10 mouse cellular contexts compared by ENCODE assay signal in the genomic region with DNA sequence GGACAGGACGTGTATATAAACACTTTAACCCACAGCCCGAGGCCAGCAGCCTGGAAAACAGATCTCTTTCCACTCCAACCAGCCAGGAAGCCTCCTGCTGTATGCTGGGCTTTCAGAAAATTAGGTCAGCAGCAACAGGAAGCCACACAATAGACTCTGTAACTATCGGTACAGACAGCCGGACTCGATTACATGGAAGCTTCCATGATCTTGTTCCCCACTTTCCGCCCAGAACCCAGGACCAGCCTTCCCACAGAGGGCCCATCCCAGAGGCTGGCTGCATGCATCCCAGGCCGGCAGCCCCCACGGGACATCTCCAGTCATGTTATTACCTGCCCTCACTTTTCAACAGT. TPM values are rescaled to one million over a fixed set of nuclear protein-coding genes. Genes with fewer than 3 reads are reported as not detected.
DNase-seq lines count a peak whose midpoint lies in the region; ATAC-seq lines count a peak whose summit lies in the region.
"Had no signal": no experiment of that assay in that cellular context is flagged by ENCODE, and none has a peak within 500 bp of the region (broad histone marks: within the 10 kb centered on the region; RNA-seq: fewer than 3 reads in every experiment).

No protein-coding gene starts in this region.

- H3K36me3 ChIP-seq in hindbrain, embryonic 10.5 days, result no peaks in the 10 kb centered on the region
- H3K36me3 ChIP-seq in hindbrain, embryonic 12.5 days, result no peaks in the 10 kb centered on the region
- H3K36me3 ChIP-seq in forebrain, embryonic 15.5 days, result no peaks in the 10 kb centered on the region
- no peaks in the 10 kb centered on the region for H3K36me3 ChIP-seq in limb, embryonic 10.5 days
- no peaks in the 10 kb centered on the region for H3K36me3 ChIP-seq in stomach, embryonic 15.5 days

- H3K27ac ChIP-seq in hindbrain, embryonic 10.5 days, result peak overlapping the region; percentile 64
- H3K27ac ChIP-seq in hindbrain, embryonic 12.5 days, result no peak overlapping the region
- peak overlapping the region; percentile 62 for H3K27ac ChIP-seq in forebrain, embryonic 15.5 days (replicated peaks)
- peak overlapping the region; percentile 74 for H3K27ac ChIP-seq in limb, embryonic 10.5 days
- H3K27ac ChIP-seq in stomach, embryonic 15.5 days, result peak overlapping the region; percentile 49

- no peak for ATAC-seq in hindbrain, embryonic 12.5 days (ENCODE audit: low FRiP score)
- no peak for ATAC-seq in forebrain, embryonic 15.5 days (replicated peaks)
- ATAC-seq in stomach, embryonic 15.5 days (ENCODE audit: insufficient read depth, low FRiP score, low read depth), result no peak
- ATAC-seq in inflammation-experienced regulatory T-cells, adult 6 months, result no peak

- no peak overlapping the region for H3K9ac ChIP-seq in hindbrain, embryonic 12.5 days
- no peak overlapping the region for H3K9ac ChIP-seq in forebrain, embryonic 15.5 days (replicated peaks)
- no peak overlapping the region for H3K9ac ChIP-seq in stomach, embryonic 15.5 days

- peaks cover 7% of the 10 kb centered on the region for H3K27me3 ChIP-seq in hindbrain, embryonic 10.5 days (ENCODE audit: insufficient read depth, poor library complexity, severe bottlenecking)
- H3K27me3 ChIP-seq in hindbrain, embryonic 12.5 days, result peaks cover 6% of the 10 kb centered on the region
- H3K27me3 ChIP-seq in forebrain, embryonic 15.5 days, result no peaks in the 10 kb centered on the region
- no peaks in the 10 kb centered on the region; the same call in 1 of the 2 replicates for H3K27me3 ChIP-seq in limb, embryonic 10.5 days (ENCODE audit: low read depth, poor library complexity, severe bottlenecking)
- no peaks in the 10 kb centered on the region for H3K27me3 ChIP-seq in stomach, embryonic 15.5 days (replicated peaks)

- no peak overlapping the region for H3K4me3 ChIP-seq in hindbrain, embryonic 10.5 days
- H3K4me3 ChIP-seq in hindbrain, embryonic 12.5 days, result no peak overlapping the region
- no peak overlapping the region for H3K4me3 ChIP-seq in forebrain, embryonic 15.5 days
- H3K4me3 ChIP-seq in limb, embryonic 10.5 days, result no peak overlapping the region
- no peak overlapping the region for H3K4me3 ChIP-seq in stomach, embryonic 15.5 days (replicated peaks)
- H3K4me3 ChIP-seq: erythroblast, embryonic 14.5 days had no signal

- no peak for DNase-seq in hindbrain, embryonic 10.5 days (ENCODE audit: low spot score)
- DNase-seq in limb, embryonic 10.5 days (ENCODE audit: low spot score), result no peak
- no peak for DNase-seq in spleen, postnatal 14 days (ENCODE audit: low spot score in 2 of 2)
- DNase-seq in layer of hippocampus, postnatal 10 days (ENCODE audit: low spot score in 2 of 2), result no peak

- WGBS in hindbrain, embryonic 10.5 days, result 59% methylated on average over 8 of the region's 8 CpGs
- 67% methylated on average over 8 of the region's 8 CpGs for WGBS in hindbrain, embryonic 12.5 days
- 43% methylated on average over 8 of the region's 8 CpGs for WGBS in forebrain, embryonic 15.5 days
- WGBS in limb, embryonic 10.5 days, result 72% methylated on average over 8 of the region's 8 CpGs
- WGBS in stomach, embryonic 15.5 days, result 44% methylated on average over 8 of the region's 8 CpGs

- no peak overlapping the region for H3K4me2 ChIP-seq in hindbrain, embryonic 12.5 days (replicated peaks)
- H3K4me2 ChIP-seq in forebrain, embryonic 15.5 days (replicated peaks), result no peak overlapping the region
- no peak overlapping the region for H3K4me2 ChIP-seq in stomach, embryonic 15.5 days

- H3K9me3 ChIP-seq in hindbrain, embryonic 10.5 days, result peaks cover 13% of the 10 kb centered on the region
- H3K9me3 ChIP-seq in hindbrain, embryonic 12.5 days (replicated peaks), result peaks cover 15% of the 10 kb centered on the region; the same call in 1 of the 2 replicates
- H3K9me3 ChIP-seq in forebrain, embryonic 15.5 days, result no peaks in the 10 kb centered on the region; the same call in 1 of the 2 replicates
- no peaks in the 10 kb centered on the region for H3K9me3 ChIP-seq in limb, embryonic 10.5 days (replicated peaks)
- H3K9me3 ChIP-seq in stomach, embryonic 15.5 days, result no peaks in the 10 kb centered on the region

- H3K4me1 ChIP-seq in hindbrain, embryonic 10.5 days (replicated peaks), result peaks cover 18% of the 10 kb centered on the region
- peaks cover 13% of the 10 kb centered on the region for H3K4me1 ChIP-seq in hindbrain, embryonic 12.5 days
- H3K4me1 ChIP-seq in forebrain, embryonic 15.5 days, result peaks cover 34% of the 10 kb centered on the region
- peaks cover 15% of the 10 kb centered on the region for H3K4me1 ChIP-seq in limb, embryonic 10.5 days
- H3K4me1 ChIP-seq in stomach, embryonic 15.5 days, result 0 out of 2 replicates have a peak, but pooled peaks cover 10% of the 10 kb centered on the region

RNA-seq across cellular contexts. Expression of gene A530016L24Rik, which starts 39.4 kb away (rescaled TPM):
- not detected in 2 replicates for polyA plus RNA-seq in hindbrain, embryonic 10.5 days (2016; fragmentation: Nextera tagmentation; extraction: Ambion mirVana)
- 0.13 TPM in 1 of 2 replicates, not detected in the other for polyA plus RNA-seq in hindbrain, embryonic 12.5 days (2016; fragmentation: Nextera tagmentation; extraction: Ambion mirVana)
- 0.14 and 0.22 TPM in 2 replicates for polyA plus RNA-seq in forebrain, embryonic 15.5 days (2015; fragmentation: Nextera tagmentation; extraction: Ambion mirVana)
- polyA plus RNA-seq in limb, embryonic 10.5 days (2016; fragmentation: Nextera tagmentation; extraction: Ambion mirVana), result not detected in 2 replicates
- polyA plus RNA-seq in stomach, embryonic 15.5 days (2015; fragmentation: Nextera tagmentation; extraction: Ambion mirVana), result 0.18 and 0.21 TPM in 2 replicates
- not detected for polyA plus RNA-seq in inflammation-experienced regulatory T-cells, adult 6 months (2017; shearing (Covaris generic))
- total RNA-seq in layer of hippocampus, postnatal 10 days (2021), result 1 to 10 TPM in 1 of 2 experiments, under 1 TPM in 1; 0.96 to 1.3 TPM
- total RNA-seq: neutrophil, adult 5-6 weeks had no signal
